Mouse (Mus musculus) large intestine, adult 2 months (tissue): Measurements from ENCODE around the gene Sema4g. TPM values are rescaled to one million over a fixed set of nuclear protein-coding genes. Genes with fewer than 3 reads are reported as not detected.

ENCODE experiments used
- DNase-seq: peaks from one replicate; pipeline ENCODE4 v3.0.0-alpha.2; 2012; ENCODE audit warnings: low read depth, low spot score
- WGBS: fragments of 180-500 bp; shearing (Covaris S2); methylation state at CpG from one replicate; pipeline ENCODE4 v1.1.7; 2018; 5-methylcytosine and 5-hydroxymethylcytosine counted together
- polyA plus RNA-seq: library from polyadenylated mRNA; depleted of rRNA; stranded (reverse); fragments of >200 nt; gene quantifications from 2 replicates; pipeline ENCODE4 v1.2.3, GENCODE M21; 2012; rRNA removed

Gene Sema4g
- polyA plus RNA-seq, 1 experiment: 200 TPM

GRCm38 (mm10) chr19:45045651-45046050, 56.8 kb downstream of the Sema4g start, which contains the start of gene Pdzd7:
Gene Pdzd7, minus strand, starts transcription at chr19:45045717.
- no peak for DNase-seq

GRCm38 (mm10) chr19:45046523-45047321, 57.8 kb downstream of the Sema4g start:
- WGBS: under 1% methylated on average over 34 of the region's 34 CpGs
- DNase-seq: no peak

More at GRCm38 (mm10) chr19:45045651-45046050, 56.8 kb downstream of the Sema4g start, which contains the start of gene Pdzd7:
- 86% methylated on average over 5 of the region's 5 CpGs for WGBS

GRCm38 (mm10) chr19:45047417-45047934, 58.6 kb downstream of the Sema4g start, which contains the start of gene Sfxn3:
Gene Sfxn3, plus strand, starts transcription at chr19:45047503.
- no peak for DNase-seq
- WGBS: under 1% methylated on average over 26 of the region's 26 CpGs

- WGBS: 5% methylated on average over 11 of the region's 11 CpGs
- no peak for DNase-seq
These were observed 59.2 kb downstream of the Sema4g start for GRCm38 (mm10) chr19:45047935-45048643.

GRCm38 (mm10) chr19:45048644-45049365, 59.9 kb downstream of the Sema4g start:
- DNase-seq: no peak
- WGBS: 70% methylated on average over 12 of the region's 12 CpGs

- WGBS: 70% methylated on average over 9 of the region's 9 CpGs
- no peak for DNase-seq
These were observed 60.6 kb downstream of the Sema4g start for GRCm38 (mm10) chr19:45049523-45049922.

Other genes starting within 250 kb of the Sema4g start
- gene Pax2, start 233.1 kb upstream of the Sema4g start, polyA plus RNA-seq: not detected in 2 replicates
- 5.0 and 13.5 TPM in 2 replicates for gene Slf2, start 58.0 kb upstream of the Sema4g start, polyA plus RNA-seq
- gene Twnk, start 16.6 kb downstream of the Sema4g start, polyA plus RNA-seq: 10.2 and 11.4 TPM in 2 replicates
- 73.1 and 85.3 TPM in 2 replicates for gene Mrpl43, start 17.3 kb downstream of the Sema4g start, polyA plus RNA-seq
- gene Lzts2, start 25.3 kb downstream of the Sema4g start, polyA plus RNA-seq: 34.7 and 39.6 TPM in 2 replicates
- gene Pdzd7, start 56.6 kb downstream of the Sema4g start, polyA plus RNA-seq: 0.19 TPM in 2 replicates
- gene Sfxn3, start 58.4 kb downstream of the Sema4g start, polyA plus RNA-seq: 10.2 and 11.4 TPM in 2 replicates
- gene Kazald1, start 86.1 kb downstream of the Sema4g start, polyA plus RNA-seq: 1.1 and 1.6 TPM in 2 replicates
- gene Tlx1, start 161.6 kb downstream of the Sema4g start, polyA plus RNA-seq: not detected in 2 replicates
- not detected in 2 replicates for gene Lbx1, start 246.7 kb downstream of the Sema4g start, polyA plus RNA-seq